ENCODE assay signal across 15 mouse cellular contexts in genomic region chr10:85366876-85367275, GRCm38 (mm10).
"Had no signal": no experiment of that assay in that cellular context is flagged by ENCODE, and none has a peak within 500 bp of the region (broad histone marks: within the 10 kb centered on the region; RNA-seq: fewer than 3 reads in every experiment).

No protein-coding gene starts in this region.

- H3K36me3 ChIP-seq: limb, embryonic 13.5 days; midbrain, embryonic 12.5 days; neural tube, embryonic 15.5 days; stomach, embryonic 15.5 days had no signal

- ATAC-seq: intestine, postnatal 0 days had no signal

- H3K9me3 ChIP-seq: limb, embryonic 13.5 days; midbrain, embryonic 12.5 days; neural tube, embryonic 15.5 days; stomach, embryonic 15.5 days had no signal

- H3K27ac ChIP-seq: kidney, postnatal 0 days; layer of hippocampus, adult 2 months; limb, embryonic 13.5 days; liver, embryonic 14.5 days; midbrain, embryonic 12.5 days; neural tube, embryonic 15.5 days; stomach, embryonic 15.5 days had no signal

- H3K4me1 ChIP-seq: limb, embryonic 13.5 days; midbrain, embryonic 12.5 days; stomach, embryonic 15.5 days had no signal

- H3K4me3 ChIP-seq: layer of hippocampus, adult 2 months; limb, embryonic 13.5 days; midbrain, embryonic 12.5 days; neural tube, embryonic 15.5 days; stomach, embryonic 15.5 days had no signal

- DNase-seq: kidney, adult 9 months; kidney, postnatal 36 days; left cerebral cortex, postnatal 4 days; right cerebral cortex, adult 18-20 months; spleen, adult 18-20 months; thymus, adult 2 months; thymus, postnatal 25 days had no signal

- H3K27me3 ChIP-seq: midbrain, embryonic 12.5 days; neural tube, embryonic 15.5 days; stomach, embryonic 15.5 days had no signal
